Mouse (Mus musculus): ENCODE data around the gene Dlg1. TPM values are rescaled to one million over a fixed set of nuclear protein-coding genes. Genes with fewer than 3 reads are reported as not detected.

The Dlg1 gene
- polyA plus RNA-seq, 1 experiment from 2014 or later, result 21.9 TPM

DNA sequence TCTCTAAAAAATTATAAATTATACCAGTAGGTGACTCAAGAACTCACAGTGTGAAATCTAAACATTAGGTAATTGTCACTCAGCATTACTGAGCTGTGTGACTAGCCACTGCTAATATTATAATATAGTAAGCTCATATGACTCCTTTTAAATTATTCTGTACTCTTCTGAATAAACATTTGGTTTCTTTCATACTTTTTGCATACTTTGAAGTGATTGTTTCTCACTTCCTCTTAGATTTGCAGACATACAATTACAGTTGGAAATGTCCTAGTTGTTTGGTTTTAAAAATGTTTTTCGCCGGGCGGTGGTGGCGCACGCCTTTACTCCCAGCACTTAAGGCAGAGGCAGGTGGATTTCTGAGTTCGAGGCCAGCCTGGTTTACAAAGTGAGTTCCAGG lies 19.0 kb downstream of the Dlg1 start:
- no peak overlapping the region for H3K4me3 ChIP-seq (ENCODE audit: control insufficient read depth in 1 of 2, insufficient read depth in 1 of 2, low read depth in 1 of 2, low read length in 2 of 2)

DNA sequence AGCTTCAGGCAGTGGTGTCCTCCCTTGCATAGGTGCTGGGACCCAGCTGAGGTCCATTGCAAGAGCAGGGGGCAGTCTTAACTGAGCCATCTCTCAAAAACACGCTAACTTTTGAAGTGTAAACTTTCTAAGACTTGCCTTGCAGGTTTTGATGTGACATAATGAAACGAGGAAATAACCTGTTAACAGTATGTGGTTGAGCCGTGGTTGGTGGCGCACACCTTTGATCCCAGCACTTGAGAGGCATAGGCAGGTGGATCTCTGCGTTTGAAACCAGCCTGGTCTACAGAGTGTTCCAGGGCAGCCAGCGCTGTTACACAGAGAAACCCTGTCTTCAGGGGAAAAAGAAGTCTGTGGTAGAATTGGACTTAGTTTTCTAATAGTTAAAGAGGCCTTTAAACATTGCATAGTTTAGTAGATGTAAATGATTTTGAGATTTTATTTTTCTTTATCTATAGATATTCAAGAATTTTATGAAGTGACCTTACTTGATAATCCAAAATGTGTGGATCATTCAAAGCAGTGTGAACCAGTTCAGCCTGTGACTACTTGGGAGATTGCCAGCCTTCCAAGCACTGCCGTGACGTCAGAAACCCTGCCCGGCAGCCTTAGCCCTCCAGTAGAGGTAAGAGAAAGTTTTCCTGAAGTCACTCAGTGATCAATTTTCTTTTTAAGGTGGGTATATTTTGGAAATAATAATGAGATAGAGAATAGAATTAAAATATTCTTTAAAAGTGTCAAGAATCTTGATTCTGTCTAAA lies 20.6 kb downstream of the Dlg1 start:
- Histone ChIP-seq H3K27ac (replicated peaks in 1 of 2; ENCODE audit: control insufficient read depth in 1 of 2, insufficient read depth in 1 of 2, low read depth in 2 of 2, low read length in 2 of 2) (no peak overlapping the region), H3K36me3 (ENCODE audit: control insufficient read depth, insufficient read depth, low read length) (peaks cover 13% of the 10 kb centered on the region; the same call in 1 of the 2 replicates), H3K4me1 (ENCODE audit: control insufficient read depth in 2 of 2, insufficient read depth in 2 of 2, low read length in 2 of 2) (no peaks in the 10 kb centered on the region), H3K9ac (ENCODE audit: low read length) (no peak overlapping the region), H3K27me3 (ENCODE audit: control insufficient read depth, insufficient read depth, low read length) (no peaks in the 10 kb centered on the region), H3K4me3 (ENCODE audit: control insufficient read depth in 1 of 2, insufficient read depth in 1 of 2, low read depth in 1 of 2, low read length in 2 of 2) (no peak overlapping the region), H3K4me2 (ENCODE audit: low read length) (no peak overlapping the region), H3K9me3 (ENCODE audit: control insufficient read depth, low read length) (no peaks in the 10 kb centered on the region)
- WGBS, result 74% methylated on average over 9 of the region's 9 CpGs
- ATAC-seq (ENCODE audit: insufficient number of reproducible peaks, insufficient read depth, low FRiP score, low read depth), result no peak

More for the DNA sequence above, 19.0 kb downstream of the Dlg1 start:
- H3K27ac ChIP-seq (replicated peaks in 1 of 2; ENCODE audit: control insufficient read depth in 1 of 2, insufficient read depth in 1 of 2, low read depth in 2 of 2, low read length in 2 of 2), result no peak overlapping the region
- no peak for ATAC-seq (ENCODE audit: insufficient number of reproducible peaks, insufficient read depth, low FRiP score, low read depth)
- 97% methylated on average over 6 of the region's 6 CpGs for WGBS
- no peaks in the 10 kb centered on the region for H3K4me1 ChIP-seq (ENCODE audit: control insufficient read depth in 2 of 2, insufficient read depth in 2 of 2, low read length in 2 of 2)
- no peak overlapping the region for H3K4me2 ChIP-seq (ENCODE audit: low read length)
- H3K9ac ChIP-seq (ENCODE audit: low read length), result no peak overlapping the region
- H3K27me3 ChIP-seq (ENCODE audit: control insufficient read depth, insufficient read depth, low read length), result no peaks in the 10 kb centered on the region
- H3K36me3 ChIP-seq (ENCODE audit: control insufficient read depth, insufficient read depth, low read length), result peaks cover 13% of the 10 kb centered on the region; the same call in 1 of the 2 replicates
- H3K9me3 ChIP-seq (ENCODE audit: control insufficient read depth, low read length), result no peaks in the 10 kb centered on the region

DNA sequence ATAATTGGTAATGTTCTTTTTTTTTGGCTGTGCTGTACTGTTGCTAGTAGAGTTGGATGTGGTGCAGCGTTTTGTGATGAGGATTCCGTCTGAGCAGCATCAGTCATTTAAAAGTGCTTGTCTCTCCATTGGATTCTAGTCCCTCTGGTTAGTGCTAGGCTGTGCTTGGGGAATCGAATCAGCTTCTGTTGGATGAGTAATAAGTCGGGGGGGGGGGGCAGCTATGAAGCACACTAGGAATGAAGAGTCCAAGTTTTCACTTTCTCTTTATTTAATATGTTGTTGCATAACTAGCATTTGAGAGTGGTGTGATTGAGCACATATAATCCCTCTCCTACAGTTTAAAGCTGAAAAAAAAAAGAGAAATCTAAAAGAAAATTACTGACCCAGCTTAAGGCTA lies 21.5 kb downstream of the Dlg1 start:
- Histone ChIP-seq H3K9me3 (ENCODE audit: control insufficient read depth, low read length) (no peaks in the 10 kb centered on the region), H3K4me1 (ENCODE audit: control insufficient read depth in 2 of 2, insufficient read depth in 2 of 2, low read length in 2 of 2) (no peaks in the 10 kb centered on the region), H3K9ac (ENCODE audit: low read length) (no peak overlapping the region), H3K36me3 (ENCODE audit: control insufficient read depth, insufficient read depth, low read length) (peaks cover 13% of the 10 kb centered on the region; the same call in 1 of the 2 replicates), H3K4me2 (ENCODE audit: low read length) (no peak overlapping the region), H3K4me3 (ENCODE audit: control insufficient read depth in 1 of 2, insufficient read depth in 1 of 2, low read depth in 1 of 2, low read length in 2 of 2) (no peak overlapping the region), H3K27me3 (ENCODE audit: control insufficient read depth, insufficient read depth, low read length) (no peaks in the 10 kb centered on the region), H3K27ac (replicated peaks in 1 of 2; ENCODE audit: control insufficient read depth in 1 of 2, insufficient read depth in 1 of 2, low read depth in 2 of 2, low read length in 2 of 2) (no peak overlapping the region)
- 95% methylated on average over 4 of the region's 4 CpGs for WGBS
- no peak for ATAC-seq (ENCODE audit: insufficient number of reproducible peaks, insufficient read depth, low FRiP score, low read depth)

DNA sequence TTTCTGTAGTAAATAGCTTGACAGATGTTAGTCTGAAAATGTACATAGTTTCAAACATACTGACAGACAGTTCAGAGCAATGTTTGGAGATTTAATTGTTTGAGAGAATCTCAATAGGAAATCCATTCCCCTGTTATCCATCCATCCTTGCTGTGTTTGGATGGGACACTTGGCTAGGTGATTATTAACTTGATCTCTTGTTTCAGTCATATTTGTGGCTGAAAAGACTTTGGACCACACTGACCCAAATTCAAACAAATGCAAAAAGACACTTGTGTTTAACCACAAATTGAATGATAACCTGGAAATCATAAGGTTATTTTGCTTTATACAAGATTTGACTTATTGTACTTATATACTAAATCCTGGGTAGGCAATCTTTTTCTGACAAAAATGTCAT lies 24.5 kb downstream of the Dlg1 start:
- Histone ChIP-seq H3K4me3 (ENCODE audit: control insufficient read depth in 1 of 2, insufficient read depth in 1 of 2, low read depth in 1 of 2, low read length in 2 of 2) (no peak overlapping the region), H3K27ac (replicated peaks in 1 of 2; ENCODE audit: control insufficient read depth in 1 of 2, insufficient read depth in 1 of 2, low read depth in 2 of 2, low read length in 2 of 2) (no peak overlapping the region), H3K4me1 (ENCODE audit: control insufficient read depth in 2 of 2, insufficient read depth in 2 of 2, low read length in 2 of 2) (peaks cover 0 to under 1% of the 10 kb centered on the region in 2 experiments; a peak in 2 of 4 replicates), H3K9ac (ENCODE audit: low read length) (no peak overlapping the region), H3K36me3 (ENCODE audit: control insufficient read depth, insufficient read depth, low read length) (peaks cover 13% of the 10 kb centered on the region; the same call in 1 of the 2 replicates), H3K9me3 (ENCODE audit: control insufficient read depth, low read length) (no peaks in the 10 kb centered on the region), H3K4me2 (ENCODE audit: low read length) (no peak overlapping the region), H3K27me3 (ENCODE audit: control insufficient read depth, insufficient read depth, low read length) (no peaks in the 10 kb centered on the region)
- ATAC-seq (ENCODE audit: insufficient number of reproducible peaks, insufficient read depth, low FRiP score, low read depth), result no peak

DNA sequence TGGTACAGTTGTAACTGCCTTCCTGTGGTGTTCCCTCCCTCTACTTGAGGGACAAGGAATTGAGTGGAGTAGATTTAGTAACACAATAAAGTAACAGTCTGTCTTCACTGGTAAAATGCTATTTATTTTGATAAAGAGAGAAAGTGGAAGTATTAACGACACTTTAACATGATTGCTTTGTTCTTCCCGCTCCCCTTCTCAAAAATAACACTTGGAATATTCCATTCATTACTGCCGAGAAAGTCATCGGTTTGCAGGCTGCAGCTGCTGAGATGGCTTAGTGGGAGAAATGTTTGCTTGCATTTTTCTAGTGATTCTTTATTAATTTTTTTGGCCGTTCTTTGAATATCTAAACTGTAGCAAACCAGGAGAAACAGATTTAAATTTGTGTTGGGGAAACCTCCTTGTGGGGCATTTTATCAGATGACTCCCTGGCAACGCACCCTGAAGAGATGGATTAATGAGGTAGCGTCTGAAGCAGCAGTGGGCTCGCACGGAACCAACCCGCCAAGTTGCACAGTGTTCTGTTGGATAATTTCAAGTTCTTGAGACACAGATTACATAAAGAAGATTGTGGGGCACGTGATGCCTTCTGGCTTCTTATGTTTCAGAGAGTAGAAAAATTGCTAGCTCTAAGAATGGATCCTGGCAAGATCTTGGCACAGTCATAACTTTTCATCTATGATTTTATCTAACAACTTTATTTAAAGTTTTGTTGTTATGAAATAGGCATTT lies 32.2 kb downstream of the Dlg1 start:
- Histone ChIP-seq H3K27me3 (ENCODE audit: control insufficient read depth, insufficient read depth, low read length) (no peaks in the 10 kb centered on the region), H3K36me3 (ENCODE audit: control insufficient read depth, insufficient read depth, low read length) (no peaks in the 10 kb centered on the region), H3K9ac (ENCODE audit: low read length) (no peak overlapping the region), H3K4me3 (ENCODE audit: control insufficient read depth in 1 of 2, insufficient read depth in 1 of 2, low read depth in 1 of 2, low read length in 2 of 2) (no peak overlapping the region), H3K9me3 (ENCODE audit: control insufficient read depth, low read length) (no peaks in the 10 kb centered on the region), H3K4me1 (ENCODE audit: control insufficient read depth in 2 of 2, insufficient read depth in 2 of 2, low read length in 2 of 2) (peaks cover 6 to 30% of the 10 kb centered on the region in 2 experiments), H3K27ac (replicated peaks in 1 of 2; ENCODE audit: control insufficient read depth in 1 of 2, insufficient read depth in 1 of 2, low read depth in 2 of 2, low read length in 2 of 2) (no peak overlapping the region), H3K4me2 (ENCODE audit: low read length) (0 out of 2 replicates have a peak overlapping the region, but pooled peaks have one; percentile 11)
- 66% methylated on average over 11 of the region's 11 CpGs for WGBS
- no peak for ATAC-seq (ENCODE audit: insufficient number of reproducible peaks, insufficient read depth, low FRiP score, low read depth)

DNA sequence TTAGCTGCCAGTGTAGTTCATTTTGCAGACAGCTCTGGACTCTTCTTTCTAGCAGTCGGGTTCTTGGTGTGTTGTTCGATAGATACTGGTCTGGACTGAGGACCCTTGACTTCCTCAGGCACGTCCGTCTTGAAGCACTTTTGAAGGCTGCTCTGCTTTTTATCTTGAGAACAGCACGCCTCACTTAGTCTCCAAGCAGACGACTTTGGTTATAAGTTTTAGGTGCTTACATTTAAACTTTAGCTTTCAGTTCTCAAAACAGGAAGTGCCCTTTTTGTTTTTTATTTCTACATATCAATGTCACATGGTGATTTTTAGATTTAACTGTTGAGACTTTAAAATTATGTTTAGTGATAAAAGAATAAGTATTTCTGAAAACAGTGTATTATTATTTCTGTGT lies 33.1 kb downstream of the Dlg1 start:
- peaks cover 6 to 30% of the 10 kb centered on the region in 2 experiments for H3K4me1 ChIP-seq (ENCODE audit: control insufficient read depth in 2 of 2, insufficient read depth in 2 of 2, low read length in 2 of 2)
- H3K4me2 ChIP-seq (ENCODE audit: low read length), result peak overlapping the region; percentile 11; the same call in 1 of the 2 replicates
- no peaks in the 10 kb centered on the region for H3K36me3 ChIP-seq (ENCODE audit: control insufficient read depth, insufficient read depth, low read length)
- no peak for ATAC-seq (ENCODE audit: insufficient number of reproducible peaks, insufficient read depth, low FRiP score, low read depth)
- H3K4me3 ChIP-seq (ENCODE audit: control insufficient read depth in 1 of 2, insufficient read depth in 1 of 2, low read depth in 1 of 2, low read length in 2 of 2), result no peak overlapping the region
- H3K27ac ChIP-seq (replicated peaks in 1 of 2; ENCODE audit: control insufficient read depth in 1 of 2, insufficient read depth in 1 of 2, low read depth in 2 of 2, low read length in 2 of 2), result 0 out of 4 replicates have a peak overlapping the region, but pooled peaks of 1 of the 2 experiments have one; percentile 37
- no peaks in the 10 kb centered on the region for H3K9me3 ChIP-seq (ENCODE audit: control insufficient read depth, low read length)
- 15% methylated on average over 6 of the region's 6 CpGs for WGBS
- no peaks in the 10 kb centered on the region for H3K27me3 ChIP-seq (ENCODE audit: control insufficient read depth, insufficient read depth, low read length)
- no peak overlapping the region; the same call in 1 of the 2 replicates for H3K9ac ChIP-seq (ENCODE audit: low read length)

DNA sequence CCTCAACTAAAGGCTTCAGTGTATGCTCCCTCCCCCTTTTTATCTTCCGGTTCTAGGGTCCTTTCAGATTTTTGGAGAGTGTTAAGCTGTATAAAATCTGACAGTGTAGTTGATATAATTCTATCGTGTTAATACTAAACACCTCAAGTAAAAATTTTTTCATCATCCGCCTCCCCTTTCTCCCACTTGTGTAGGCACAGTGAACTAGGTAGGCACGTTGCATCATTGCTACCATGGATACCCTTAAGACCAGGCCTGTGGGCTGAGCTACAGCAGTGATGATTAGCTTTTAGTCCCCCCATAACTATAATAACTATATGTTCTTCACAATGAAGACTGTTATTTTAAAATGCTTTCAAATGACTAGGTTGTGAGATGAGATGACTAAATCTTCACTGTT lies 34.1 kb downstream of the Dlg1 start:
- H3K36me3 ChIP-seq (ENCODE audit: control insufficient read depth, insufficient read depth, low read length), result no peaks in the 10 kb centered on the region
- H3K4me1 ChIP-seq (ENCODE audit: control insufficient read depth in 2 of 2, insufficient read depth in 2 of 2, low read length in 2 of 2), result peaks cover 6 to 30% of the 10 kb centered on the region in 2 experiments
- H3K9ac ChIP-seq (ENCODE audit: low read length), result no peak overlapping the region
- H3K27ac ChIP-seq (replicated peaks in 1 of 2; ENCODE audit: control insufficient read depth in 1 of 2, insufficient read depth in 1 of 2, low read depth in 2 of 2, low read length in 2 of 2), result no peak overlapping the region
- H3K4me3 ChIP-seq (ENCODE audit: control insufficient read depth in 1 of 2, insufficient read depth in 1 of 2, low read depth in 1 of 2, low read length in 2 of 2), result no peak overlapping the region
- no peaks in the 10 kb centered on the region for H3K27me3 ChIP-seq (ENCODE audit: control insufficient read depth, insufficient read depth, low read length)
- 76% methylated on average over 4 of the region's 4 CpGs for WGBS
- no peak overlapping the region for H3K4me2 ChIP-seq (ENCODE audit: low read length)
- H3K9me3 ChIP-seq (ENCODE audit: control insufficient read depth, low read length), result no peaks in the 10 kb centered on the region
- no peak for ATAC-seq (ENCODE audit: insufficient number of reproducible peaks, insufficient read depth, low FRiP score, low read depth)

Data from heart, embryonic 14.5 days (tissue).